Mouse (Mus musculus) midbrain, embryonic 12.5 days (tissue): ENCODE measurements at regions not wholly inside any gene's neighbourhood (a gene's known extent, or its start where the extent isn't known, plus 50 kb on each side); places are given as distances from the start of the nearest gene placed in this dataset.

Experiments used
- ATAC-seq: fragments of 200-750 bp; cut with Nextera tagmentation; 2 replicates; pipeline ENCODE4 v1.8.0; 2017; ENCODE audit warnings: low read depth, moderate TSS enrichment, moderate library complexity; ENCODE audit not compliant: low FRiP score
- H3K27ac ChIP-seq: fragments of 300-500 bp; sonication (generic); replicated peaks from 2 replicates; pipeline ENCODE4 v1.5.1; 2016; ENCODE audit warnings: mild to moderate bottlenecking
- H3K27me3 ChIP-seq: fragments of 300-500 bp; sonication (generic); 2 replicates; pipeline ENCODE4 v1.6.1; 2016; ENCODE audit warnings: mild to moderate bottlenecking
- H3K36me3 ChIP-seq: fragments of 300-500 bp; sonication (generic); 2 replicates; pipeline ENCODE4 v1.6.1; 2016
- H3K4me1 ChIP-seq: fragments of 300-500 bp; sonication (generic); 2 replicates; pipeline ENCODE4 v1.6.1; 2016
- H3K4me2 ChIP-seq: fragments of 300-500 bp; sonication (generic); replicated peaks from 2 replicates; pipeline ENCODE4 v1.6.1; 2016; ENCODE audit warnings: mild to moderate bottlenecking, moderate library complexity
- H3K4me3 ChIP-seq: fragments of 300-500 bp; sonication (generic); 2 replicates; pipeline ENCODE4 v1.5.1; 2016; ENCODE audit warnings: mild to moderate bottlenecking
- H3K9ac ChIP-seq: fragments of 300-500 bp; sonication (generic); replicated peaks from 2 replicates; pipeline ENCODE4 v1.6.1; 2016; ENCODE audit warnings: mild to moderate bottlenecking, moderate library complexity
- H3K9me3 ChIP-seq: fragments of 300-500 bp; sonication (generic); 2 replicates; pipeline ENCODE4 v1.6.1; 2016; ENCODE audit warnings: mild to moderate bottlenecking
- WGBS: fragments of 180-500 bp; shearing (Covaris S2); methylation state at CpG from one replicate; pipeline ENCODE4 v1.1.7; 2016; 5-methylcytosine and 5-hydroxymethylcytosine counted together

- ATAC-seq = no peak
These were observed 98.4 kb upstream of the Mb21d2 start for GRCm38 (mm10) chr16:29027856-29028255.

GRCm38 (mm10) chr16:29001249-29001648 is 71.8 kb upstream of the Mb21d2 start:
- H3K36me3 ChIP-seq = no peaks in the 10 kb centered on the region
- no peaks in the 10 kb centered on the region for H3K4me1 ChIP-seq
- no peaks in the 10 kb centered on the region for H3K27me3 ChIP-seq
- H3K4me3 ChIP-seq = no peak overlapping the region
- ATAC-seq = no peak
- no peak overlapping the region for H3K4me2 ChIP-seq
- WGBS = 77% methylated on average over 9 of the region's 9 CpGs
- no peak overlapping the region for H3K9ac ChIP-seq
- H3K27ac ChIP-seq = no peak overlapping the region
- no peaks in the 10 kb centered on the region for H3K9me3 ChIP-seq

More at GRCm38 (mm10) chr16:29027856-29028255, 98.4 kb upstream of the Mb21d2 start:
- H3K9ac ChIP-seq = no peak overlapping the region
- no peak overlapping the region for H3K4me2 ChIP-seq
- WGBS = 93% methylated on average over 11 of the region's 11 CpGs
- H3K4me3 ChIP-seq = no peak overlapping the region
- no peaks in the 10 kb centered on the region for H3K27me3 ChIP-seq
- H3K4me1 ChIP-seq = no peaks in the 10 kb centered on the region
- H3K27ac ChIP-seq = no peak overlapping the region
- H3K36me3 ChIP-seq = no peaks in the 10 kb centered on the region
- H3K9me3 ChIP-seq = no peaks in the 10 kb centered on the region

GRCm38 (mm10) chr16:28999641-29000040 is 70.2 kb upstream of the Mb21d2 start:
- H3K9me3 ChIP-seq = no peaks in the 10 kb centered on the region
- no peaks in the 10 kb centered on the region for H3K36me3 ChIP-seq
- no peak for ATAC-seq
- 87% methylated on average over 4 of the region's 4 CpGs for WGBS
- no peak overlapping the region for H3K9ac ChIP-seq
- H3K4me2 ChIP-seq = no peak overlapping the region
- no peaks in the 10 kb centered on the region for H3K4me1 ChIP-seq
- H3K27me3 ChIP-seq = no peaks in the 10 kb centered on the region
- no peak overlapping the region for H3K27ac ChIP-seq
- H3K4me3 ChIP-seq = no peak overlapping the region

- H3K4me2 ChIP-seq = no peak overlapping the region
- no peaks in the 10 kb centered on the region for H3K36me3 ChIP-seq
- WGBS = 85% methylated on average over 3 of the region's 3 CpGs
- no peak overlapping the region for H3K4me3 ChIP-seq
- H3K4me1 ChIP-seq = no peaks in the 10 kb centered on the region
- no peak overlapping the region for H3K9ac ChIP-seq
- no peaks in the 10 kb centered on the region for H3K9me3 ChIP-seq
- ATAC-seq = no peak
- no peak overlapping the region for H3K27ac ChIP-seq
- no peaks in the 10 kb centered on the region for H3K27me3 ChIP-seq
These were observed 67.2 kb upstream of the Mb21d2 start for GRCm38 (mm10) chr16:28996629-28997028.

- no peak for ATAC-seq
- Histone ChIP-seq H3K4me1 (no peaks in the 10 kb centered on the region), H3K9me3 (no peaks in the 10 kb centered on the region), H3K27me3 (no peaks in the 10 kb centered on the region), H3K4me3 (no peak overlapping the region), H3K4me2 (no peak overlapping the region), H3K27ac (no peak overlapping the region), H3K36me3 (no peaks in the 10 kb centered on the region), H3K9ac (no peak overlapping the region)
- whole genome bisulfite sequencing = 84% methylated on average over 3 of the region's 3 CpGs
These were observed 61.2 kb upstream of the Mb21d2 start for GRCm38 (mm10) chr16:28990666-28991065.

- no peak overlapping the region for H3K4me3 ChIP-seq
- no peaks in the 10 kb centered on the region for H3K4me1 ChIP-seq
- H3K9me3 ChIP-seq = no peaks in the 10 kb centered on the region
- no peak for ATAC-seq
- 52% methylated on average over 6 of the region's 6 CpGs for WGBS
- no peak overlapping the region for H3K9ac ChIP-seq
- H3K4me2 ChIP-seq = no peak overlapping the region
- no peak overlapping the region for H3K27ac ChIP-seq
- no peaks in the 10 kb centered on the region for H3K36me3 ChIP-seq
- no peaks in the 10 kb centered on the region for H3K27me3 ChIP-seq
These were observed 55.5 kb upstream of the Mb21d2 start for GRCm38 (mm10) chr16:28984931-28985330.

GRCm38 (mm10) chr16:28982901-28983300 is 53.4 kb upstream of the Mb21d2 start:
- Histone ChIP-seq H3K9me3 (no peaks in the 10 kb centered on the region), H3K4me3 (no peak overlapping the region), H3K9ac (no peak overlapping the region), H3K4me2 (no peak overlapping the region), H3K36me3 (no peaks in the 10 kb centered on the region), H3K4me1 (no peaks in the 10 kb centered on the region), H3K27ac (no peak overlapping the region), H3K27me3 (no peaks in the 10 kb centered on the region)
- 82% methylated on average over 7 of the region's 7 CpGs for WGBS
- no peak for ATAC-seq
